Mouse (Mus musculus) C2C12 (cell line): ENCODE measurements around the gene Ripply1.

Experiments
- CEBPB ChIP-seq: IDR thresholded peaks from one replicate; pipeline ENCODE4 v1.6.1; 2011; ENCODE audit warnings: low read depth, mild to moderate bottlenecking, control low read depth, moderate library complexity
- CTCF ChIP-seq: IDR thresholded peaks from one replicate; pipeline ENCODE4 v1.5.1; 2011; ENCODE audit not compliant: control insufficient read depth, insufficient read depth, insufficient read length
- FOSL1 ChIP-seq: IDR thresholded peaks from one replicate; pipeline ENCODE4 v1.8.0; 2011; ENCODE audit warnings: mild to moderate bottlenecking, low read length; ENCODE audit not compliant: poor library complexity, insufficient read depth, severe bottlenecking
- MAX ChIP-seq: IDR thresholded peaks from one replicate; pipeline ENCODE4 v1.6.1; 2011; ENCODE audit warnings: mild to moderate bottlenecking, control low read depth
- MYOD1 ChIP-seq: IDR thresholded peaks from one replicate; pipeline ENCODE4 v1.6.1; 2011; ENCODE audit warnings: low read depth; ENCODE audit not compliant: control insufficient read depth, insufficient read length
- MYOG ChIP-seq: IDR thresholded peaks from one replicate; pipeline ENCODE4 v1.6.1; 2011; ENCODE audit not compliant: control insufficient read depth, insufficient read length; ENCODE audit errors: extremely low read depth
- USF1 ChIP-seq: IDR thresholded peaks from one replicate; pipeline ENCODE4 v1.6.1; 2011; ENCODE audit warnings: low read depth, mild to moderate bottlenecking, control low read depth, moderate library complexity

DNA sequence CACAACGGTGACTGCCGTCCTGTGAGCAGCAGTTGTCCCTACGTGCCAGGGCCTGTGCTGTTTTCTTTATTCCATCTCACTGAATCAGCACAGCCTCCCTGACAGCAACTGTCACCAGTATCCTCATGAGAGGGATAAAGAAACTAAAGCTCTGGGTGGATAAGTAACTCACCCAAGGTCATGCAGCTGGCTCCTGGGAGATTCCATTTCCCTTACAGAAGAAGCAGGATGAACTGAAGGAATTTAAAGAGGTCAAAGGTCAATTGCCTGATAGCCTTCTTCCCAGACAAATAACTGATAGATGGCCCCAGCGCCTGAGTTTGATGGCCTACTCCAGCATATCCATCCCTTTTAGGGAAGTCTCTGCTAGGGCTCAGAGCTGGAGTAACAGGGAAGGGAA is 4.8 kb downstream of the Ripply1 start:
- TF ChIP-seq USF1 (no peak), MAX (no peak), CTCF (no peak), MYOG (no peak), MYOD1 (no peak), CEBPB (no peak), FOSL1 (no peak)
